Mouse (Mus musculus) embryonic facial prominence, embryonic 13.5 days (tissue): ENCODE results near the gene Pank2. TPM values are rescaled to one million over a fixed set of nuclear protein-coding genes. Genes with fewer than 3 reads are reported as not detected.
"Not testable (repeated sequence)": the region's sequence is repeated elsewhere in the genome, so short reads cannot be mapped to it uniquely, and the experiment has no call there.

Experiments used
- ATAC-seq: fragments of 200-750 bp; cut with Nextera tagmentation; 2 replicates; pipeline ENCODE4 v1.8.0; 2017; ENCODE audit warnings: low read depth; ENCODE audit not compliant: insufficient number of reproducible peaks, insufficient read depth, low FRiP score, low TSS enrichment
- H3K27ac ChIP-seq: fragments of 300-500 bp; sonication (generic); 2 replicates; pipeline ENCODE4 v1.5.1; 2015; ENCODE audit warnings: moderate library complexity, mild to moderate bottlenecking, inconsistent platforms
- H3K27me3 ChIP-seq: fragments of 300-500 bp; sonication (generic); 2 replicates; pipeline ENCODE4 v1.6.1; 2015; ENCODE audit warnings: mild to moderate bottlenecking, inconsistent platforms
- H3K36me3 ChIP-seq: fragments of 300-500 bp; sonication (generic); 2 replicates; pipeline ENCODE4 v1.6.1; 2015; ENCODE audit warnings: mild to moderate bottlenecking, inconsistent platforms
- H3K4me1 ChIP-seq: fragments of 300-500 bp; sonication (generic); 2 replicates; pipeline ENCODE4 v1.6.1; 2015; ENCODE audit warnings: inconsistent platforms
- H3K4me2 ChIP-seq: fragments of 300-500 bp; sonication (generic); 2 replicates; pipeline ENCODE4 v1.6.1; 2015; ENCODE audit warnings: moderate library complexity, mild to moderate bottlenecking, inconsistent platforms
- H3K4me3 ChIP-seq: fragments of 300-500 bp; sonication (generic); 2 replicates; pipeline ENCODE4 v1.5.1; 2015; ENCODE audit warnings: mild to moderate bottlenecking, inconsistent platforms
- H3K9ac ChIP-seq: fragments of 300-500 bp; sonication (generic); 2 replicates; pipeline ENCODE4 v1.6.1; 2015; ENCODE audit warnings: mild to moderate bottlenecking, inconsistent platforms
- H3K9me3 ChIP-seq: fragments of 300-500 bp; sonication (generic); 2 replicates; pipeline ENCODE4 v1.6.1; 2016; ENCODE audit warnings: inconsistent platforms
- WGBS: fragments of 180-500 bp; shearing (Covaris S2); methylation state at CpG from one replicate; pipeline ENCODE4 v1.1.7; 2015; ENCODE audit warnings: mixed read lengths; 5-methylcytosine and 5-hydroxymethylcytosine counted together
- polyA plus RNA-seq: library from polyadenylated mRNA; unstranded; fragments of >200 nt; fragmentation: Nextera tagmentation; extraction: Ambion mirVana; gene quantifications from 2 replicates; pipeline ENCODE4 v1.2.1, GENCODE M21; 2015

The Pank2 gene
- polyA plus RNA-seq, 1 experiment from 2014 or later, result 43.3 TPM

GRCm38 (mm10) chr2:131261481-131262212, 648 bp upstream of the Pank2 start:
- Histone ChIP-seq H3K27ac (peak overlapping the region; percentile 100), H3K9ac (peak overlapping the region; percentile 97), H3K27me3 (no peaks in the 10 kb centered on the region), H3K36me3 (no peaks in the 10 kb centered on the region), H3K4me2 (peak overlapping the region; percentile 79), H3K9me3 (no peaks in the 10 kb centered on the region), H3K4me1 (peaks cover 32% of the 10 kb centered on the region), H3K4me3 (peak overlapping the region; percentile 78)
- WGBS, result 3% methylated on average over 10 of the region's 10 CpGs
- peak; percentile 65 for ATAC-seq

- H3K4me1 ChIP-seq, result peaks cover 32% of the 10 kb centered on the region
- WGBS, result under 1% methylated on average over 57 of the region's 59 CpGs
- ATAC-seq, result peak; percentile 74
- peak overlapping the region; percentile 100 for H3K27ac ChIP-seq
- peak overlapping the region; percentile 97 for H3K9ac ChIP-seq
- H3K9me3 ChIP-seq, result no peaks in the 10 kb centered on the region
- peak overlapping the region; percentile 78 for H3K4me3 ChIP-seq
- peak overlapping the region; percentile 79 for H3K4me2 ChIP-seq
- H3K36me3 ChIP-seq, result no peaks in the 10 kb centered on the region
- no peaks in the 10 kb centered on the region for H3K27me3 ChIP-seq
These were observed 680 bp downstream of the Pank2 start for GRCm38 (mm10) chr2:131262680-131263670.

- H3K27ac ChIP-seq, result no peak overlapping the region
- H3K4me2 ChIP-seq, result peak overlapping the region; percentile 79
- no peaks in the 10 kb centered on the region for H3K27me3 ChIP-seq
- WGBS, result 72% methylated on average over 6 of the region's 6 CpGs
- H3K4me1 ChIP-seq, result peaks cover 32% of the 10 kb centered on the region
- no peak for ATAC-seq
- H3K36me3 ChIP-seq, result no peaks in the 10 kb centered on the region
- H3K9ac ChIP-seq, result 0 out of 2 replicates have a peak overlapping the region, but pooled peaks have one; percentile 46
- H3K4me3 ChIP-seq, result peak overlapping the region; percentile 78
- H3K9me3 ChIP-seq, result no peaks in the 10 kb centered on the region
These were observed 1.7 kb downstream of the Pank2 start for GRCm38 (mm10) chr2:131264027-131264426.

GRCm38 (mm10) chr2:131265056-131265455, 2.8 kb downstream of the Pank2 start:
- H3K4me3 ChIP-seq, result no peak overlapping the region
- no peaks in the 10 kb centered on the region for H3K9me3 ChIP-seq
- H3K4me2 ChIP-seq, result no peak overlapping the region
- WGBS, result 83% methylated on average over 2 of the region's 2 CpGs
- H3K27me3 ChIP-seq, result no peaks in the 10 kb centered on the region
- H3K9ac ChIP-seq, result no peak overlapping the region
- H3K4me1 ChIP-seq, result peaks cover 32% of the 10 kb centered on the region
- no peak overlapping the region for H3K27ac ChIP-seq
- ATAC-seq, result no peak
- H3K36me3 ChIP-seq, result no peaks in the 10 kb centered on the region

GRCm38 (mm10) chr2:131275493-131275892, 13.2 kb downstream of the Pank2 start:
- Histone ChIP-seq H3K27me3 (no peaks in the 10 kb centered on the region), H3K4me3 (no peak overlapping the region), H3K4me1 (peaks cover 7% of the 10 kb centered on the region; the same call in 1 of the 2 replicates), H3K9ac (no peak overlapping the region), H3K9me3 (no peaks in the 10 kb centered on the region), H3K4me2 (no peak overlapping the region), H3K27ac (no peak overlapping the region), H3K36me3 (peaks cover 66% of the 10 kb centered on the region)
- WGBS, result 95% methylated on average over 3 of the region's 3 CpGs
- ATAC-seq, result no peak

GRCm38 (mm10) chr2:131276722-131277121, 14.4 kb downstream of the Pank2 start:
- no peak overlapping the region for H3K4me2 ChIP-seq
- H3K27me3 ChIP-seq, result no peaks in the 10 kb centered on the region
- no peak overlapping the region for H3K9ac ChIP-seq
- H3K4me1 ChIP-seq, result peaks cover 7% of the 10 kb centered on the region; the same call in 1 of the 2 replicates
- 93% methylated on average over 5 of the region's 5 CpGs for WGBS
- peaks cover 71% of the 10 kb centered on the region for H3K36me3 ChIP-seq
- no peaks in the 10 kb centered on the region for H3K9me3 ChIP-seq
- no peak overlapping the region for H3K4me3 ChIP-seq
- no peak for ATAC-seq
- no peak overlapping the region for H3K27ac ChIP-seq

GRCm38 (mm10) chr2:131281596-131281995, 19.3 kb downstream of the Pank2 start:
- peaks cover 68% of the 10 kb centered on the region for H3K36me3 ChIP-seq

GRCm38 (mm10) chr2:131286276-131286675, 24.0 kb downstream of the Pank2 start:
- H3K4me1 ChIP-seq, result no peaks in the 10 kb centered on the region
- H3K36me3 ChIP-seq, result peaks cover 60% of the 10 kb centered on the region
- no peak overlapping the region for H3K4me3 ChIP-seq
- no peak overlapping the region for H3K4me2 ChIP-seq
- whole genome bisulfite sequencing, result 61% methylated on average over 1 of the region's 1 CpGs
- H3K9ac ChIP-seq, result no peak overlapping the region
- ATAC-seq, result no peak
- no peaks in the 10 kb centered on the region for H3K9me3 ChIP-seq
- no peak overlapping the region for H3K27ac ChIP-seq
- H3K27me3 ChIP-seq, result no peaks in the 10 kb centered on the region

More at GRCm38 (mm10) chr2:131281596-131281995, 19.3 kb downstream of the Pank2 start:
- Histone ChIP-seq H3K27me3 (no peaks in the 10 kb centered on the region), H3K4me1 (no peaks in the 10 kb centered on the region), H3K9me3 (no peaks in the 10 kb centered on the region), H3K4me2 (no peak overlapping the region), H3K9ac (no peak overlapping the region), H3K4me3 (no peak overlapping the region), H3K27ac (no peak overlapping the region)
- no peak for ATAC-seq
- WGBS, result 82% methylated on average over 1 of the region's 1 CpGs

GRCm38 (mm10) chr2:131290669-131291068, 28.4 kb downstream of the Pank2 start:
- no peak for ATAC-seq

GRCm38 (mm10) chr2:131296746-131297261, 34.5 kb downstream of the Pank2 start:
- no peaks in the 10 kb centered on the region for H3K4me1 ChIP-seq
- H3K9ac ChIP-seq, result no peak overlapping the region
- H3K36me3 ChIP-seq, result peaks cover 64% of the 10 kb centered on the region
- ATAC-seq, result no peak
- H3K27ac ChIP-seq, result no peak overlapping the region
- no peaks in the 10 kb centered on the region for H3K9me3 ChIP-seq
- H3K27me3 ChIP-seq, result no peaks in the 10 kb centered on the region
- no peak overlapping the region for H3K4me2 ChIP-seq
- H3K4me3 ChIP-seq, result no peak overlapping the region
- WGBS, result 92% methylated on average over 2 of the region's 2 CpGs

More at GRCm38 (mm10) chr2:131290669-131291068, 28.4 kb downstream of the Pank2 start:
- H3K4me2 ChIP-seq, result no peak overlapping the region
- no peaks in the 10 kb centered on the region for H3K27me3 ChIP-seq
- H3K9ac ChIP-seq, result no peak overlapping the region
- H3K9me3 ChIP-seq, result no peaks in the 10 kb centered on the region
- peaks cover 69% of the 10 kb centered on the region for H3K36me3 ChIP-seq
- H3K27ac ChIP-seq, result no peak overlapping the region
- H3K4me1 ChIP-seq, result no peaks in the 10 kb centered on the region
- no peak overlapping the region for H3K4me3 ChIP-seq

- ATAC-seq, H3K4me1 ChIP-seq, H3K27ac ChIP-seq, H3K9me3 ChIP-seq, H3K4me3 ChIP-seq, H3K27me3 ChIP-seq, H3K9ac ChIP-seq, H3K4me2 ChIP-seq: not testable (repeated sequence)
- 38% methylated on average over 7 of the region's 7 CpGs for WGBS
- peaks cover 64% of the 10 kb centered on the region for H3K36me3 ChIP-seq
These were observed 36.4 kb downstream of the Pank2 start for GRCm38 (mm10) chr2:131298674-131299073.
